Mouse (Mus musculus) stomach, embryonic 14.5 days (tissue): ENCODE results near the gene Maea. TPM values are rescaled to one million over a fixed set of nuclear protein-coding genes. Genes with fewer than 3 reads are reported as not detected.
A peak's percentile ranks its signal among the peaks of the same experiment; 100 is the strongest.

Experiments used
- ATAC-seq: fragments of 200-750 bp; cut with Nextera tagmentation; 2 replicates; pipeline ENCODE4 v1.8.0; 2017; ENCODE audit warnings: low read depth, moderate TSS enrichment; ENCODE audit not compliant: insufficient number of reproducible peaks, insufficient read depth, low FRiP score
- H3K27ac ChIP-seq: fragments of 300-500 bp; sonication (generic); 2 replicates; pipeline ENCODE4 v1.5.1; 2014; ENCODE audit warnings: mild to moderate bottlenecking, low read length, moderate library complexity, mixed read lengths
- H3K27me3 ChIP-seq: fragments of 300-500 bp; sonication (generic); 2 replicates; pipeline ENCODE4 v1.6.1; 2014; ENCODE audit warnings: low read length, control low read depth, mixed read lengths; ENCODE audit not compliant: control insufficient read depth, insufficient read depth
- H3K36me3 ChIP-seq: fragments of 300-500 bp; sonication (generic); 2 replicates; pipeline ENCODE4 v1.6.1; 2014; ENCODE audit warnings: mild to moderate bottlenecking, control low read depth, low read length, moderate library complexity, mixed read lengths; ENCODE audit not compliant: control insufficient read depth, insufficient read depth
- H3K4me1 ChIP-seq: fragments of 300-500 bp; sonication (generic); 2 replicates; pipeline ENCODE4 v1.6.1; 2014; ENCODE audit warnings: low read length, control low read depth, mixed read lengths; ENCODE audit not compliant: control insufficient read depth, insufficient read depth
- H3K4me2 ChIP-seq: fragments of 300-500 bp; sonication (generic); replicated peaks from 2 replicates; pipeline ENCODE4 v1.6.1; 2014; ENCODE audit warnings: low read depth, low read length, control low read depth
- H3K4me3 ChIP-seq: fragments of 300-500 bp; sonication (generic); 2 replicates; pipeline ENCODE4 v1.5.1; 2014; ENCODE audit warnings: low read depth, low read length, control low read depth
- H3K9ac ChIP-seq: fragments of 300-500 bp; sonication (generic); replicated peaks from 2 replicates; pipeline ENCODE4 v1.6.1; 2014; ENCODE audit warnings: low read depth, mild to moderate bottlenecking, control low read depth, low read length, moderate library complexity, mixed read lengths
- H3K9me3 ChIP-seq: fragments of 300-500 bp; sonication (generic); 2 replicates; pipeline ENCODE4 v1.6.1; 2016; ENCODE audit warnings: low read depth, low read length, control low read depth; ENCODE audit not compliant: control insufficient read depth
- WGBS: fragments of 180-500 bp; shearing (Covaris S2); extraction: QIAGEN DNeasy Blood & Tissue Kit; methylation state at CpG from one replicate; pipeline ENCODE4 v1.1.7; 2014; 5-methylcytosine and 5-hydroxymethylcytosine counted together
- polyA plus RNA-seq: library from polyadenylated mRNA; unstranded; fragments of >200 nt; fragmentation: Nextera tagmentation; extraction: Ambion mirVana; gene quantifications from 2 replicates; pipeline ENCODE4 v1.2.1, GENCODE M21; 2014

The Maea gene
- polyA plus RNA-seq, 1 experiment from 2014 or later = 124 TPM

GRCm38 (mm10) chr5:33371668-33372067 is 36.4 kb downstream of the Maea start:
- H3K36me3 ChIP-seq = peaks cover 57% of the 10 kb centered on the region
- no peak overlapping the region for H3K27ac ChIP-seq
- H3K9ac ChIP-seq = no peak overlapping the region
- no peaks in the 10 kb centered on the region for H3K27me3 ChIP-seq
- no peak overlapping the region for H3K4me2 ChIP-seq
- no peaks in the 10 kb centered on the region for H3K9me3 ChIP-seq
- no peak for ATAC-seq
- H3K4me1 ChIP-seq = no peaks in the 10 kb centered on the region
- H3K4me3 ChIP-seq = no peak overlapping the region
- WGBS = 93% methylated on average over 4 of the region's 4 CpGs

- H3K36me3 ChIP-seq = peaks cover 50% of the 10 kb centered on the region
- 79% methylated on average over 18 of the region's 18 CpGs for WGBS
Observed at GRCm38 (mm10) chr5:33372331-33373038, 37.2 kb downstream of the Maea start.

GRCm38 (mm10) chr5:33377176-33377575 is 41.9 kb downstream of the Maea start:
- peak overlapping the region; percentile 84 for H3K4me2 ChIP-seq
- H3K27me3 ChIP-seq = no peaks in the 10 kb centered on the region
- peaks cover 7% of the 10 kb centered on the region for H3K4me1 ChIP-seq
- no peak for ATAC-seq
- peak overlapping the region; percentile 71; the same call in 1 of the 2 replicates for H3K4me3 ChIP-seq
- no peak overlapping the region for H3K27ac ChIP-seq
- H3K36me3 ChIP-seq = peaks cover 25% of the 10 kb centered on the region
- no peak overlapping the region; the same call in 1 of the 2 replicates for H3K9ac ChIP-seq
- WGBS = 31% methylated on average over 6 of the region's 6 CpGs
- H3K9me3 ChIP-seq = no peaks in the 10 kb centered on the region

More at GRCm38 (mm10) chr5:33372331-33373038, 37.2 kb downstream of the Maea start:
- H3K27ac ChIP-seq = no peak overlapping the region
- no peak for ATAC-seq
- no peak overlapping the region for H3K4me3 ChIP-seq
- H3K4me1 ChIP-seq = no peaks in the 10 kb centered on the region
- no peak overlapping the region for H3K9ac ChIP-seq
- no peak overlapping the region for H3K4me2 ChIP-seq
- H3K9me3 ChIP-seq = no peaks in the 10 kb centered on the region
- H3K27me3 ChIP-seq = no peaks in the 10 kb centered on the region

GRCm38 (mm10) chr5:33377801-33378301 is 42.5 kb downstream of the Maea start:
- H3K9ac ChIP-seq = peak overlapping the region; percentile 52
- ATAC-seq = no peak; the same call in 1 of the 2 replicates
- peak overlapping the region; percentile 71 for H3K4me3 ChIP-seq
- no peaks in the 10 kb centered on the region for H3K9me3 ChIP-seq
- under 1% methylated on average over 21 of the region's 21 CpGs for WGBS
- peaks cover 18% of the 10 kb centered on the region for H3K36me3 ChIP-seq
- H3K4me1 ChIP-seq = peaks cover 7% of the 10 kb centered on the region
- H3K27me3 ChIP-seq = no peaks in the 10 kb centered on the region
- peak overlapping the region; percentile 94; the same call in 1 of the 2 replicates for H3K27ac ChIP-seq
- H3K4me2 ChIP-seq = peak overlapping the region; percentile 84

- H3K9me3 ChIP-seq = no peaks in the 10 kb centered on the region
- ATAC-seq = peak; percentile 96
- H3K9ac ChIP-seq = peak within 1 kb of the TSS; percentile 88
- peak within 1 kb of the TSS; percentile 71 for H3K4me3 ChIP-seq
- H3K36me3 ChIP-seq = peaks cover 14% of the 10 kb centered on the region
- H3K27me3 ChIP-seq = no peaks in the 10 kb centered on the region
- under 1% methylated on average over 46 of the region's 46 CpGs for whole genome bisulfite sequencing
- peaks cover 7% of the 10 kb centered on the region for H3K4me1 ChIP-seq
- peak within 1 kb of the TSS; percentile 94 for H3K27ac ChIP-seq
- H3K4me2 ChIP-seq = peak within 1 kb of the TSS; percentile 84
Observed at GRCm38 (mm10) chr5:33378302-33378854, 43.1 kb downstream of the Maea start, which contains the start of gene Uvssa. TSS of gene Uvssa (plus strand) at chr5:33378549.

GRCm38 (mm10) chr5:33387550-33387949 is 52.2 kb downstream of the Maea start:
- Histone ChIP-seq H3K9ac (no peak overlapping the region), H3K4me2 (no peak overlapping the region), H3K4me3 (no peak overlapping the region), H3K9me3 (no peaks in the 10 kb centered on the region), H3K27ac (no peak overlapping the region), H3K36me3 (peaks cover 14% of the 10 kb centered on the region), H3K27me3 (no peaks in the 10 kb centered on the region), H3K4me1 (no peaks in the 10 kb centered on the region)
- ATAC-seq = no peak
- 91% methylated on average over 11 of the region's 11 CpGs for WGBS

GRCm38 (mm10) chr5:33393803-33394202 is 58.5 kb downstream of the Maea start:
- ATAC-seq = no peak

GRCm38 (mm10) chr5:33395693-33396092 is 60.4 kb downstream of the Maea start:
- Histone ChIP-seq H3K9me3 (no peaks in the 10 kb centered on the region), H3K36me3 (peaks cover 6% of the 10 kb centered on the region; the same call in 1 of the 2 replicates), H3K4me1 (no peaks in the 10 kb centered on the region), H3K4me3 (no peak overlapping the region), H3K4me2 (no peak overlapping the region), H3K9ac (no peak overlapping the region), H3K27ac (no peak overlapping the region), H3K27me3 (no peaks in the 10 kb centered on the region)
- 86% methylated on average over 11 of the region's 11 CpGs for WGBS
- ATAC-seq = no peak

More at GRCm38 (mm10) chr5:33393803-33394202, 58.5 kb downstream of the Maea start:
- H3K27me3 ChIP-seq = no peaks in the 10 kb centered on the region
- no peak overlapping the region for H3K4me3 ChIP-seq
- no peak overlapping the region for H3K27ac ChIP-seq
- WGBS = 18% methylated on average over 7 of the region's 7 CpGs
- H3K4me1 ChIP-seq = no peaks in the 10 kb centered on the region
- peaks cover 9% of the 10 kb centered on the region for H3K36me3 ChIP-seq
- no peak overlapping the region for H3K9ac ChIP-seq
- no peaks in the 10 kb centered on the region for H3K9me3 ChIP-seq
- H3K4me2 ChIP-seq = no peak overlapping the region
